Mouse (Mus musculus): Measurements from ENCODE around the gene Lrmda.

GRCm38 (mm10) chr14:23096405-23096804, 1076.9 kb downstream of the Lrmda start:
- TF ChIP-seq CTCF (IDR thresholded peaks at IDR 0.05; ENCODE audit: extremely low read depth, insufficient read depth, low read length) (no peak), POLR2A (IDR thresholded peaks at IDR 0.05; ENCODE audit: extremely low read depth, insufficient read depth, low read length) (no peak)
